Mouse (Mus musculus) heart, postnatal 0 days (tissue): ENCODE measurements around the gene Arhgef2. TPM values are rescaled to one million over a fixed set of nuclear protein-coding genes. Genes with fewer than 3 reads are reported as not detected.
"Not testable (repeated sequence)": the region's sequence is repeated elsewhere in the genome, so short reads cannot be mapped to it uniquely, and the experiment has no call there.

Experiments used
- ATAC-seq: fragments of 200-750 bp; cut with Nextera tagmentation; 2 replicates; pipeline ENCODE4 v1.8.0; 2017; ENCODE audit warnings: low read depth, moderate number of reproducible peaks, moderate library complexity; ENCODE audit not compliant: insufficient read depth
- DNase-seq: peaks from one replicate; pipeline ENCODE4 v3.0.0-alpha.2; 2016; ENCODE audit warnings: low spot score
- H3K27ac ChIP-seq: fragments of 300-500 bp; sonication (generic); 2 replicates; pipeline ENCODE4 v1.5.1; 2014; ENCODE audit warnings: low read depth, mild to moderate bottlenecking
- H3K27me3 ChIP-seq: fragments of 300-500 bp; sonication (generic); 2 replicates; pipeline ENCODE4 v1.6.1; 2014; ENCODE audit warnings: low read length, mixed read lengths; ENCODE audit not compliant: control insufficient read depth, insufficient read depth
- H3K36me3 ChIP-seq: fragments of 300-500 bp; sonication (generic); replicated peaks from 2 replicates; pipeline ENCODE4 v1.6.1; 2014; ENCODE audit warnings: low read length, mixed read lengths; ENCODE audit not compliant: control insufficient read depth, insufficient read depth
- H3K4me1 ChIP-seq: fragments of 300-500 bp; sonication (generic); 2 replicates; pipeline ENCODE4 v1.6.1; 2014; ENCODE audit warnings: antibody characterized with exemption; ENCODE audit not compliant: control insufficient read depth, insufficient read depth
- H3K4me2 ChIP-seq: fragments of 300-500 bp; sonication (generic); 2 replicates; pipeline ENCODE4 v1.6.1; 2014; ENCODE audit warnings: low read depth, mild to moderate bottlenecking, low read length, moderate library complexity
- H3K4me3 ChIP-seq: fragments of 300-500 bp; sonication (generic); 2 replicates; pipeline ENCODE4 v1.5.1; 2014; ENCODE audit warnings: low read depth, low read length
- H3K9ac ChIP-seq: fragments of 300-500 bp; sonication (generic); replicated peaks from 2 replicates; pipeline ENCODE4 v1.6.1; 2014; ENCODE audit warnings: low read depth, low read length, mixed read lengths
- H3K9me3 ChIP-seq: fragments of 300-500 bp; sonication (generic); replicated peaks from 2 replicates; pipeline ENCODE4 v1.6.1; 2016; ENCODE audit warnings: low read length; ENCODE audit not compliant: control insufficient read depth
- CTCF ChIP-seq: IDR thresholded peaks from 2 replicates; pipeline ENCODE4 v1.5.1; 2016; ENCODE audit warnings: antibody characterized with exemption, control low read depth, low read depth
- EP300 ChIP-seq: IDR thresholded peaks from 2 replicates; pipeline ENCODE4 v1.6.1; 2016; ENCODE audit warnings: antibody characterized with exemption, low read depth
- WGBS: fragments of 180-500 bp; shearing (Covaris S2); extraction: QIAGEN DNeasy Blood & Tissue Kit; methylation state at CpG from one replicate; pipeline ENCODE4 v1.1.7; 2014; 5-methylcytosine and 5-hydroxymethylcytosine counted together
- polyA plus RNA-seq: library from polyadenylated mRNA; unstranded; fragments of >200 nt; fragmentation: Nextera tagmentation; extraction: Ambion mirVana; gene quantifications from 2 replicates; pipeline ENCODE4 v1.2.1, GENCODE M21; 2015
- total RNA-seq: library from RNA; depleted of rRNA; stranded (reverse); fragments of >200 nt; gene quantifications from 2 replicates; pipeline ENCODE4 v1.2.3, GENCODE M21; 2014; ENCODE audit warnings: low replicate concordance

The Arhgef2 gene
- total and polyA plus RNA-seq, 2 experiments from 2014 or later = 56.1 to 146 TPM

GRCm38 (mm10) chr3:88570341-88570740, 35.4 kb upstream of the Arhgef2 start:
- Histone ChIP-seq H3K4me3 (no peak overlapping the region), H3K9me3 (no peaks in the 10 kb centered on the region), H3K27me3 (no peaks in the 10 kb centered on the region), H3K9ac (no peak overlapping the region), H3K27ac (no peak overlapping the region), H3K4me2 (no peak overlapping the region), H3K36me3 (peaks cover 42% of the 10 kb centered on the region), H3K4me1 (peaks cover 9% of the 10 kb centered on the region; the same call in 1 of the 2 replicates)
- TF ChIP-seq CTCF (no peak), EP300 (no peak)
- DNase-seq = no peak
- WGBS = 93% methylated on average over 10 of the region's 10 CpGs
- no peak for ATAC-seq

- H3K9me3 ChIP-seq = no peaks in the 10 kb centered on the region
- peaks cover 27% of the 10 kb centered on the region for H3K36me3 ChIP-seq
- ATAC-seq (no peak), DNase-seq (no peak)
- H3K27ac ChIP-seq = no peak overlapping the region
- no peaks in the 10 kb centered on the region for H3K4me1 ChIP-seq
- H3K9ac ChIP-seq = no peak overlapping the region
- H3K4me3 ChIP-seq = no peak overlapping the region
- no peaks in the 10 kb centered on the region for H3K27me3 ChIP-seq
- no peak overlapping the region for H3K4me2 ChIP-seq
- WGBS = 71% methylated on average over 1 of the region's 1 CpGs
- no peak for TF ChIP-seq CTCF
- no peak for TF ChIP-seq EP300
These were observed 33.9 kb upstream of the Arhgef2 start for GRCm38 (mm10) chr3:88571856-88572255.

- Histone ChIP-seq H3K27ac (no peak overlapping the region), H3K9ac (no peak overlapping the region), H3K4me1 (no peaks in the 10 kb centered on the region), H3K36me3 (peaks cover 19% of the 10 kb centered on the region), H3K9me3 (no peaks in the 10 kb centered on the region), H3K4me2 (no peak overlapping the region), H3K4me3 (no peak overlapping the region), H3K27me3 (no peaks in the 10 kb centered on the region)
- WGBS = 66% methylated on average over 2 of the region's 2 CpGs
- TF ChIP-seq EP300 = no peak
- DNase-seq = no peak
- no peak for ATAC-seq
These were observed 32.9 kb upstream of the Arhgef2 start for GRCm38 (mm10) chr3:88572835-88573234.

GRCm38 (mm10) chr3:88573810-88574209, 32.0 kb upstream of the Arhgef2 start:
- H3K9ac ChIP-seq = no peak overlapping the region
- no peak overlapping the region for H3K27ac ChIP-seq
- DNase-seq = no peak
- no peaks in the 10 kb centered on the region for H3K27me3 ChIP-seq
- H3K36me3 ChIP-seq = peaks cover 10% of the 10 kb centered on the region
- WGBS = 70% methylated on average over 2 of the region's 2 CpGs
- H3K4me3 ChIP-seq = no peak overlapping the region
- H3K4me2 ChIP-seq = no peak overlapping the region
- TF ChIP-seq CTCF = no peak
- no peak for TF ChIP-seq EP300
- ATAC-seq = no peak
- H3K9me3 ChIP-seq = no peaks in the 10 kb centered on the region
- H3K4me1 ChIP-seq = no peaks in the 10 kb centered on the region

GRCm38 (mm10) chr3:88575540-88575939, 30.2 kb upstream of the Arhgef2 start, which contains the start of gene Ssr2:
Ssr2 (plus strand) TSS chr3:88575876.
- WGBS = 76% methylated on average over 3 of the region's 3 CpGs
- H3K27me3 ChIP-seq = no peaks in the 10 kb centered on the region

GRCm38 (mm10) chr3:88577846-88578245, 27.9 kb upstream of the Arhgef2 start:
- H3K4me2 ChIP-seq, H3K9ac ChIP-seq, H3K4me1 ChIP-seq, DNase-seq, ATAC-seq, H3K27ac ChIP-seq, H3K27me3 ChIP-seq, H3K9me3 ChIP-seq, H3K4me3 ChIP-seq: not testable (repeated sequence)
- 69% methylated on average over 5 of the region's 5 CpGs for WGBS
- peaks cover 15% of the 10 kb centered on the region for H3K36me3 ChIP-seq

More at GRCm38 (mm10) chr3:88575540-88575939, 30.2 kb upstream of the Arhgef2 start, which contains the start of gene Ssr2:
- H3K9ac ChIP-seq = no peak within 1 kb of the TSS
- H3K4me1 ChIP-seq = peaks cover 6% of the 10 kb centered on the region; the same call in 1 of the 2 replicates
- DNase-seq (no peak), ATAC-seq (no peak)
- H3K36me3 ChIP-seq = no peaks in the 10 kb centered on the region
- no peak within 1 kb of the TSS for H3K4me3 ChIP-seq
- H3K4me2 ChIP-seq = no peak within 1 kb of the TSS
- H3K27ac ChIP-seq = no peak within 1 kb of the TSS
- H3K9me3 ChIP-seq = no peaks in the 10 kb centered on the region
- TF ChIP-seq CTCF = no peak
- no peak for TF ChIP-seq EP300
